Mouse (Mus musculus) lung, adult 2 months (tissue): Measurements from ENCODE around the gene Angptl8.

Experiments
- CTCF ChIP-seq: fragments of 200-500 bp; IDR thresholded peaks from 2 replicates; pipeline ENCODE4 v1.5.1; 2011; ENCODE audit warnings: mild to moderate bottlenecking, low read length, control low read depth; ENCODE audit not compliant: insufficient read depth
- POLR2A ChIP-seq: fragments of 200-500 bp; IDR thresholded peaks from 2 replicates; pipeline ENCODE4 v1.6.1; 2011; ENCODE audit warnings: low read depth, mild to moderate bottlenecking, control low read depth, low read length, borderline replicate concordance; ENCODE audit errors: extremely low read depth

DNA sequence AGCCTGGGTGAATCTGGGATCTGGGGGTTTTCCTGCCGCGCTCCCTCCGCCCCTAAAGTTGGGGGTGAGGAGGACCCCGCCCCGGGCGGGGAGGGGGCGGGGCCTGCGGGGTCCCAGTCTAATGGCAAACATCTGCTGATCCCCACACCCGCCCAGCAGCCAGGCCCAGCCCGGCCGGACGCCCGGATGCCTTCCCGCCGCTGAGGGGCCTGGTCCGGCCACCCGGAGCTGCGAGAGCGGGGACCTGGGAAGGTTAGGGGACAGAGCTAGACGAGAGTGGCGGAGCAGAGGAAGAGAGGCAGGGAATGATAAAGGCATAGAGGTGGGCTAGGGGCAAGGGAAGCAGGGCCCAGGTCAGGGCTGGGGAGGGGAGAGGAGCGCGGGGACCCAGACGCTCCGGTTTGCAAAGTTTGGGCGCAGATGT lies 37.4 kb upstream of the Angptl8 start:
- TF ChIP-seq CTCF: no peak
- peak; percentile 51; the same call in 1 of the 2 replicates for TF ChIP-seq POLR2A
